Mouse (Mus musculus) cerebellum, adult 9-11 months (tissue): ENCODE measurements around the gene Fbxw7.

Source experiments
- DNase-seq: peaks from one replicate; pipeline ENCODE4 v3.0.0; 2022

Fbxw7 gene

GRCm38 (mm10) chr3:84952585-84953187 is 137.6 kb downstream of the Fbxw7 start:
- DNase-seq, result no peak

GRCm38 (mm10) chr3:84955011-84955775 is 140.1 kb downstream of the Fbxw7 start:
- no peak for DNase-seq

DNA sequence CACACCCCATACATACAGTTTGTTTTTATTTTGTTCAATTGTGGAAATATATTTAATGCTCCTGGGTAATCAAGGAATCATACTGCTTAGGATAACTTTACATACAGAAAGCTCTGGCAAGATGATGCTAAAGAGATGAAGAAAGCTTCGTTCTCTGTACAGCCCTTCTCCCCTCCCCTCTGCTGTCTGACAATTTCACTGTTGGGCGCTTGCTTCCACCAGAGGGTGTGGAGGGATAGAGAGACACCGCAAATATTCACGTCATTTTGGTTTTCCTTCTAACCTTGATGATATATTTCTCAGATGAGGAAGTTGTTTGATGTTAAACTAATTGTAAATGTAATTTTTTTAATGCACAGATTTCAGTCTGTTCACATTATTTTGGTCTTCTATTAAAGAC is 140.8 kb downstream of the Fbxw7 start:
- DNase-seq, result peak; percentile 36

DNA sequence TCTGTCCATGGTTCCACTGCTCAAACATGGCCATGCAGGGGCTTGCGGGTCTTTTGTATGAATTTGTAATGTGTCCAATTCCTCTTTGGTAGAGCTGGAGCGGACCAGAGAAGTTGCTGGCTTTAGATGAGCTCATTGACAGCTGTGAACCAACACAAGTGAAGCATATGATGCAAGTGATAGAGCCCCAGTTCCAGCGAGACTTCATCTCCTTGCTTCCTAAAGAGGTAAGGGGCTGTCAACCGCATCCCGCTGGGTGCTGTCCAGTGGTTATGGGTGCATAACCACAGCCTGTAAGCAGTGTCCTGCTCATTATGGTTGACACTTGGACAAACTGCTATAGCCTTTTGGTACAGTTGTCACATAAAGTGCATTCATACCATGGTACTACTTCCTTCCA is 150.1 kb downstream of the Fbxw7 start:
- DNase-seq, result no peak

DNA sequence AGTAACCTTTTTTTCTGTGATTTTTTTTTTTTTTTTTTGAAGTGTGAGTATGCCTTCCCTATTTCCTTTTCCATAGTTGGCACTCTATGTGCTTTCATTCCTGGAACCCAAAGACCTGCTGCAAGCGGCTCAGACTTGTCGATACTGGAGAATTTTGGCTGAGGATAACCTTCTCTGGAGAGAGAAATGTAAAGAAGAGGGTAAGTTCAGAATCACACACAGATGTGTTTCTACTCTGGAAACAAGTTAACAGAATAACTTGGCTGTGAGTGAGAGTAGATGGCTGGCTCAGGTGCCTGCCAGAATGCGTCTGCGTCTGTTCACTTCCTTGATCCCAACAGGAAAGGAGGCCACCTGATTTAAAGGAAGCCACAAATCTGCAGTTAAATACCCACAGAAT is 152.3 kb downstream of the Fbxw7 start:
- DNase-seq, result no peak

DNA sequence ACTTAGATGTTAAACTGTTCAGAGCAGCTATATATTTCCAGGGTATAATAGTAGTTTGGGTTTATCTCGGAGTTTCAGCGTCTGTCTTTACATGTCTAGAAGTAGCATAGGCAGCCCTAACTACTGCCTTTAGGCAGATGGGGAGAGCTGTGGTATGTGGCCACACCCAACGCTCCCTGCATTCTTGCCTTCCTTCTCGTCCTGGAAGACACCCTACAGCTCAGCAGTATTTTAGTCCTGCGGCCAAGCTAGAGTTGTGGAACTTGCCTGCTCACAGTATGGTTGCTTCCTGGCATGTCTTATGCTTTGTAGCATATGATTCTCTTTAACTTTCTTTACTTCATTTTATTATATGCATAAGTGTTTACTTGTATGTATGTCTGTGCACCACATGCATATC is 156.5 kb downstream of the Fbxw7 start:
- DNase-seq, result no peak

DNA sequence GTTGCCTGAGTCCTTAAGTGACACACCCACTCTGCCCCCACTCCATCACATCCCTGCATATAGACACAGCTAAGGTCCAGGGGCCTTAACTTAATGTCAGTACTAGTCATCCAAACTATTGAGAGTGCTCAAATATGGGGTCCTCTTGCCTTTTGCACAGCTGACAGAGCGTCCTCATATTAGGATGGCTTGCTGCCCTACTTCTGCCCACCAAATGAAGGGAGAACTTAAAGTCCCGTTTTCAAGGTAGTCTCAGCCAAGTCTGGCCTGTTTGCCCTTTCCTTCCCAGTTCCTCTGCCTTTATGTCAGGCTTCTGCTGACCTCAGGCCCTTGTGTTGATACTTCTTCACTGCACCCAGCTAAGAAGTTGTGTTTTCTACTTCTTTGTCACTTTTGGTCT is 157.8 kb downstream of the Fbxw7 start:
- no peak for DNase-seq

DNA sequence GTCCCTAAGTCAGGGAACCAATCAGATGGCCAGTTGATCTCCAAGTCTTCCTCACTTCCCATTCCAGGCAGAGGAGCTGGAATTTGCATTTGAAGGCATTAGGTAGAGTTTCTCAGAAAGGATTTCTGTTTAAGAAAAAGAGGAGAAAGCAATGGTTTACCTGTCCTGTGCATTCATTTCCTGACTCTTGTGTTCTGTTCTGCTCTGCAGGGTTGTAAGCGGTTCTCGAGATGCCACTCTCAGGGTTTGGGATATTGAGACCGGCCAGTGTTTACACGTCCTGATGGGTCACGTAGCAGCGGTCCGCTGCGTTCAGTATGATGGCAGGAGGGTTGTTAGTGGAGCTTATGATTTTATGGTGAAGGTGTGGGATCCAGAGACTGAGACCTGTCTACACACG is 159.1 kb downstream of the Fbxw7 start:
- no peak for DNase-seq

DNA sequence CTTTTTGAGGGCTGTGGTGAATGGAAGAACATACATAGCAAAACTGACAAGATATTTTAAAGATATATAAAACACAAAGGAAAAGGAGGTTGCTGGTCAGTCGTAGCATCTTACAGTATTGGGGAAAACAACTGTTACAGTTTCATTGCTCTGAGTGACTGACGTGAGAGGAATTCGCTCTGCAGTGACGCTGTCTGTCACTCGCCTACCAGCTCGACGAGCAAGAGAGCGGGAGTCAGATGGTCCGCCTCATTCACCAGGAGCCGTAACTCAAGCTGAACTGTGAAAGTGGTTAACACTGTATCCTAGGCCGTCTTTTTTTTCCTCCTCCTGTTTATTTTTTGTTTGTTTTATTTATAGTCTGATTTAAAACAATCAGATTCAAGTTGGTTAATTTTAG is 163.6 kb downstream of the Fbxw7 start:
- DNase-seq, result no peak

DNA sequence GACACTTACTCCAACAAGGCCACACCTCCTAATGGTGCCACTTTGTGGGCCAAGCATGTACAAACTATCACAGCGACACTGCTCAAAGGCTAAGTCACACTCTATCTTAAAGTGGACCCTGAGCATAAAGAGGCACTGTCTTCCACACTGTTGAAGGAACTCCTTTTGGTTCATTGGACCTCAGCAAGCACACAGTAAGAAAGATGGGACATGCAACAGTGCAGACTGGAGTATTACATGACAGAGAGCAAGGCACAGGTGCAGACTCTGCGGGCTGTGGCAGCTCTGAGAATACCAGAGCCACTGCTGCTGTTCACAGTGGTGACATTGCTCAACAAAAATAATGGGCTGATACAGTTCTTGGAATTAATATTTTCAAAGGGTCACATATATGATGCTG is 165.1 kb downstream of the Fbxw7 start:
- no peak for DNase-seq

DNA sequence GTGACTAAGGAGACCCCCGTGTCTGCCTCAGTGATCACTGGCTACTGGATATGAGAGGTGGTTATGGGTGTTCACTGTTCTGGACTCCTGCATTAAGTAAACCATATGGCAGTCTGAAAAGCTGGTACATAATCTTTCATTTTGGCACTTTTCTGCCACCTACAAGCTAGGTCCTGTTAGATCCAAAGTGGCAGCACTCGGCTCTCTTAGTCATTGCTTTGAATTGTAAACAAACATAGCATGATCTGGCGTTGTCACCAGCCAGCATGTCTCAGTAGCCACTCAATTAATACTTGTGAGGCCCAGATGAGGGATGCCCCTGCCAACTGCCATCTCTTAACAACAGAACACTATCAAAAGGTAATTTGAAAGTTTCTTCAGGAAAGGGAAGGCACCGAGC is 167.6 kb downstream of the Fbxw7 start:
- no peak for DNase-seq

- DNase-seq, result no peak
These were observed 170.1 kb downstream of the Fbxw7 start for GRCm38 (mm10) chr3:84985121-84985625.

DNA sequence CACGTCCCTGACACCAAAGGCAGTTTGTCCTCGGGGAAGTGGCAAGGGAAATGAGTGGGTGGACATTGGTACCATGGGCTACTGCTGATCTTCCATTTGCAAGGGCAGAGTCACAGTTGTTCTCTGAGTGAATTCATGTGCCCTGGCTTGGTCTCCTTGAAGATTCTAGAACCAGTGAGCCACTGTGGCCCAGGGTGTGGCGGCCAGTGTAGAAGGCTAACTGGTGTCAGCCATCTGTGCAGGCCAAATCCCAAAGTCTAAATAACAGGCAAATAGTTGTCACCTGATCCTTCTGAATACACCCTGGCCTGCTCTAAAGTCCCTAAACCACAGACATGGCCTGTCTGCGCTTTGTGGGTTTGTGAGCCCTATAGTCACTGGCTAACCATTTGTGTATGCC is 173.8 kb downstream of the Fbxw7 start:
- no peak for DNase-seq

DNA sequence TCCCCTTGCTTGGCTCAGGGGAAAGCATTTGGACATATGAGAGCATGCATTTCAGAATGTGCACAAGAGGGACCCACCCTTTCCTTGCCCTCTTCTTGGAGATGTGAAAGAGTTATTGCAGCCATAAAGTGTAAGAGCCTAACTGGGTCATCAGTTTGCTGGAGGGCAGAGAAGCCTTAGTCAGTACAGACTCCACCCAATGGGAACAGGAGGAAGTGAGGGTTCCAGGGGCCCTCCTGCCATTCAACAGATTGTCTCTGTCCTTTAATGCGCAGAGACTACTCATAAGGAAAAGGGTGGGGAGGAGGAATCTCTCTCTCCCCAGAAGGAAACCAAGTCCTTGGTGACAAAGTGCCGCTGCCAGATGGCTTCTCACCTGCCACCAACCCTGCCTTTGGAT is 190.2 kb downstream of the Fbxw7 start:
- peak; percentile 6 for DNase-seq

- no peak for DNase-seq
These were observed 197.8 kb downstream of the Fbxw7 start for GRCm38 (mm10) chr3:85012889-85013288.

- no peak for DNase-seq
These were observed 200.6 kb downstream of the Fbxw7 start for GRCm38 (mm10) chr3:85015667-85016066.

- DNase-seq, result no peak
These were observed 205.1 kb downstream of the Fbxw7 start for GRCm38 (mm10) chr3:85020137-85020536.

DNA sequence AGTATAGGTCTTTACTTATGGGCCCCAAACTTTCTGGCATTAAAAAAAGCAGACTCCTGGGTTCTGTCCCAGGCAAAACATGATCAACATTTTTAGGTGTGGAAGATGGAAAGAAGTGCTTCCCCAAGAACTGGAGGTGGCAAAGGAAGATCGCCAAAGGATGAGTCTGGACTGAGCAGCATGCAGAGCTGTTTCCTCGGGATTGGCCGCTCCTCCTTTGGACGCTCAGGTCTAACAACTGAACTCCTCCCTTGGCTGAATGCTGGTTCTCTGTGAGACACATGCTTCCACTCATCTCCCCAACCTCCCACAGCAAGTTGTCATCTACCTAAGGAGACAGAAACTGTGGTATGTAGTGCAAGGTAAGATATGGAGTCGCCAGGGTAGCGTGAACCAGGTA is 206.7 kb downstream of the Fbxw7 start:
- no peak for DNase-seq

DNA sequence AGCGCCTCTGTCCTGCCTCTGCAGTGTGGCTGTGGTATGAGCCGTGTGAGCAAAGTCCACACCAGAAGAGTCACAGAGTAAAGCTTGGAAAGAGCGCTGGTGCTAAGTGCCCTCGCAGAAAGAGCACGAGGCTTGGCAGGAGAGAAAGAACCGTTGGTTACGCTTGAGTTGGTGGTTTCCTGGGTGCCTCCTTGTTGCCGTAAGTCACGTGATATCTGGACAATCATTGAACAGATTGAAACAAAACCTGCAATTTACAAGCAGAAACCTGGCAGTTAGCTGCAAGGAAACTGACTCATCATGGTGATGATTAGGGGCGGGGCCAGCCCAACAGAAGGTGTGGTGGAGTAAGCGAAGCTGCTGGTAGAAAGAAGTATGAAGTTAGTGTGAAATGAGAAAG is 207.7 kb downstream of the Fbxw7 start:
- no peak for DNase-seq

GRCm38 (mm10) chr3:85024237-85024636 is 209.2 kb downstream of the Fbxw7 start:
- no peak for DNase-seq

DNA sequence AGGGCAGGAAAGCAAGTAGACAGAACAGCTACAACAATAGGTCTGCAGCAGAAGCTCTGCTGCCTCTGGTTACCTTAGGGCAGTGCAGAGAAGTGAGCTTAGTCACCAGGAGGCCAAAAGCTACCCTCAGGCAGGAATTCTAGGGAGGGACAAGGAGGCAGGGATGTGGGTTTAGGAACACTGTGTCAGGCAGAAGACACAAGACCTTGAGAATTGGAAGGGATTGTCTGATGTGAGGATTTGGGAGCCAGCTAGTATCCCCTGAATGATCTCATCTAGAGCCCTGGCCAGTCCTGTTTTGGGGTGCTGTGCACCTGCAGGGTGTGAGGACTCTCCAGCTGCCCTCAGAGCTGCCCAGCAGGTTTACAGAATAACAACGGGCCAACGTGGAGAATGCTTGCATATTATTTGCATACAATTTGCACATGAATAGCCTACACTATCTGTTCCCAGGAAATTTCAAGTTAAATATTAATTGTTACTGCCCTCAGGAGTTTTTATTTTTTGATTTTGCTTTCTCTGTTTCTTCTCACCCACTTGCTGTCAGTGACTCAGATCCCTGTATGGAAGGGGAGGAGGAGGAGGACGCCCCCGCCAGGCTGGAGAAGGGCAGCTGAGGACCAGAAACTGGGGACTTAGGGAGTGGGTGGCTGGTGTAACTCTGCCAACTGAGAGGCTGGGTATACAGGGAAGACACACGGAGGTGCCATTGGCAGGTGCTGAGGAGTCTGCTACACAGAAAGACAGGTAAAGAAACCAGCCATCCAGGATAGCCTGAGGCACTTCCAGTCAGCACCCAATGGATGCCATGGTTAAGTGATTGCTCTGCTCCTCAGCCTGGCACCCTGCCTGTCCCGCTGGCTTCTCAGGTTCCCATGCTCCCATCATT is 210.0 kb downstream of the Fbxw7 start:
- DNase-seq, result no peak
